Mouse (Mus musculus) embryonic fibroblast, embryonic 13.5 days (primary cell): ENCODE results near the gene Dennd1b.

ENCODE experiments used
- CTCF ChIP-seq: IDR thresholded peaks from 2 replicates; pipeline ENCODE4 v1.5.1; 2011; ENCODE audit warnings: mild to moderate bottlenecking, control low read depth, low read length, moderate library complexity, borderline replicate concordance; ENCODE audit not compliant: insufficient read depth
- POLR2A ChIP-seq: IDR thresholded peaks from 2 replicates; pipeline ENCODE4 v1.6.1; 2011; ENCODE audit warnings: low read depth, mild to moderate bottlenecking, control low read depth, low read length, moderate library complexity

DNA sequence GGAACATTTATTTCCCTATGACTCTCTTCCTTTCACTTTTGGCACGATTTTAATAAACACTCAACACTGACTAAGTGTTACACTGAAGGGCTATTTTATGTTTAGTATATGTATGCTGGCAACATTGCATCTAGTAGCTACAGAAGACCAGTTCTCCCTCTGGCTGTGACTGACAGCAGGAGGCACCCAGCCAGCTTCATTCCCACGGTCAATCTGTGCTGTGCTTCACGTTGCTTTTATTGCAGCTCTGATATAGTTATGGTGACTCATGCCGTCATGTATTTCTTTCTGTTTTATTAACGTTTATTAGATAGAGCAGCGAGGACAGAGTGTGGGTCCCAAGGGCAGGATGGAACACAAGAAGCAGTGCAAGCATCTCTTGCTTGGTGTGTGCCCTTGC lies 20.2 kb downstream of the Dennd1b start:
- no peak for TF ChIP-seq POLR2A
- no peak for TF ChIP-seq CTCF
